In genomic region chr5:125709160-125709559, GRCm38 (mm10) we compare ENCODE assay signal across 9 mouse cellular contexts.
DNase-seq lines count a peak whose midpoint lies in the region; ATAC-seq lines count a peak whose summit lies in the region.
"Had no signal": no experiment of that assay in that cellular context is flagged by ENCODE, and none has a peak within 500 bp of the region (broad histone marks: within the 10 kb centered on the region; RNA-seq: fewer than 3 reads in every experiment).

No protein-coding gene starts in this region.

- H3K9ac ChIP-seq in heart, embryonic 14.5 days (ENCODE audit: low read length): no peak overlapping the region
- H3K9ac ChIP-seq: limb, embryonic 13.5 days had no signal

- no peaks in the 10 kb centered on the region for H3K27me3 ChIP-seq in heart, embryonic 14.5 days (ENCODE audit: control insufficient read depth, insufficient read depth, low read length)
- H3K27me3 ChIP-seq: limb, embryonic 13.5 days had no signal

- H3K4me3 ChIP-seq in heart, embryonic 14.5 days (ENCODE audit: control insufficient read depth in 1 of 2, insufficient read depth in 1 of 2, low read depth in 1 of 2, low read length in 2 of 2): no peak overlapping the region
- H3K4me3 ChIP-seq: limb, embryonic 13.5 days had no signal

- WGBS in heart, embryonic 14.5 days: 7% methylated on average over 3 of the region's 3 CpGs

- ATAC-seq in heart, embryonic 14.5 days (ENCODE audit: insufficient number of reproducible peaks, insufficient read depth, low FRiP score, low read depth): 0 out of 2 replicates have a peak, but pooled peaks have one; percentile 20

- no peaks in the 10 kb centered on the region for H3K4me1 ChIP-seq in heart, embryonic 14.5 days (ENCODE audit: control insufficient read depth in 2 of 2, insufficient read depth in 2 of 2, low read length in 2 of 2)
- H3K4me1 ChIP-seq: limb, embryonic 13.5 days had no signal

- no peak overlapping the region for H3K4me2 ChIP-seq in heart, embryonic 14.5 days (ENCODE audit: low read length)
- H3K4me2 ChIP-seq: limb, embryonic 13.5 days had no signal

- H3K9me3 ChIP-seq in heart, embryonic 14.5 days (ENCODE audit: control insufficient read depth, low read length): peaks cover 5% of the 10 kb centered on the region

- H3K27ac ChIP-seq in heart, embryonic 14.5 days (replicated peaks in 1 of 2; ENCODE audit: control insufficient read depth in 1 of 2, insufficient read depth in 1 of 2, low read depth in 2 of 2, low read length in 2 of 2): no peak overlapping the region
- H3K27ac ChIP-seq: limb, embryonic 13.5 days had no signal

- no peak for DNase-seq in heart, postnatal 25 days (ENCODE audit: low spot score)
- DNase-seq in 416B (ENCODE audit: low read depth): peak; percentile 69
- peak; percentile 71 for DNase-seq in adrenal gland, postnatal 10 days
- peak; percentile 44 for DNase-seq in embryo, embryonic 9.5 days (ENCODE audit: extremely low spot score)
- DNase-seq in kidney, postnatal 4 days: peak; percentile 79 to 80
- DNase-seq in lung, postnatal 36 days: peak; percentile 49
- no peak for DNase-seq in spleen, adult 12 weeks (ENCODE audit: low spot score)

- H3K36me3 ChIP-seq in heart, embryonic 14.5 days (ENCODE audit: control insufficient read depth, insufficient read depth, low read length): no peaks in the 10 kb centered on the region
- H3K36me3 ChIP-seq: limb, embryonic 13.5 days had no signal

- intact Hi-C loops in heart, postnatal 25 days (cut with DNase I): no loop called here

Comparison
In these comparisons a context has a peak if more than half of its experiments do, and no peak if none do; other contexts are left out.
1. DNase-seq: peak in 416B (single experiment), adrenal gland, postnatal 10 days (single experiment), embryo, embryonic 9.5 days (single experiment), kidney, postnatal 4 days (2 of 2) and lung, postnatal 36 days (single experiment); none in heart, postnatal 25 days (single experiment) and spleen, adult 12 weeks (single experiment).